Mouse (Mus musculus) spleen, postnatal 14 days (tissue): Measurements from ENCODE around the gene Pbp2.

Experiments
- DNase-seq, 2 experiments: peaks; one replicate each; pipeline ENCODE4 v3.0.0; 2021 to 2022; ENCODE audit warnings: low spot score in 2 of 2

Gene Pbp2

DNA sequence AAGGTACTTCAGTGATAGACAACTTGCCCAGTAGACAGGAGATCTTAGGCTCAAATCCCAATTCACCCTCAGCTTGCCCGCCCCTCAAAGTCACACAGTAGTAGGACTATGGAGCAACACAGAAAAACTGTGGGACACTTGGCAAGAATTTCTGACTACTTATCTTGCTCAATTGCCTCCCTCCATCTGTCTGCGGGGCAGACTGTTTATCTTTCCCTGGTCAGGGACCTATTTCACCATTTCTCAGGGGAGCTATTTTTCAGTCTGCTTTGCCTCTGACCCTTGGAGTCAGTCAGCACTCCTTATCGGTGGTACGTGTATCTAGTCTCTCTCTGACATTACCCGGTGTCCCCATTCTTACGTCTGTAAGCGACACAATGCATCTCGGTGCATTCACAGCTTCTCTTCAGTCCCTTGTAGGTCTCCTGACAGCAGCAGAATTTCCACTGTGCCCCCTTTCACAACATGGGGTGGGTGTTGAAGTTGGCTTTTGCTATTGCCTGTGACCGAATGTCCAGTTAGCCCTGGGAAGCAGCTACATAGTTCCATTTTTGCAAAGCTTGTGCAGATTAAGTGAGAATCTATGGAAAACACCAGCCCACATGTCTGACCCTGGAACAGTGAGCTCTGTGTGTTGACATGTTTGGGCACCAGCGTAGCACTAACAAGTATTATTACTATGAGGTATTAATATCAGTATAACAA is 7.6 kb downstream of the Pbp2 start:
- DNase-seq = no peak

DNA sequence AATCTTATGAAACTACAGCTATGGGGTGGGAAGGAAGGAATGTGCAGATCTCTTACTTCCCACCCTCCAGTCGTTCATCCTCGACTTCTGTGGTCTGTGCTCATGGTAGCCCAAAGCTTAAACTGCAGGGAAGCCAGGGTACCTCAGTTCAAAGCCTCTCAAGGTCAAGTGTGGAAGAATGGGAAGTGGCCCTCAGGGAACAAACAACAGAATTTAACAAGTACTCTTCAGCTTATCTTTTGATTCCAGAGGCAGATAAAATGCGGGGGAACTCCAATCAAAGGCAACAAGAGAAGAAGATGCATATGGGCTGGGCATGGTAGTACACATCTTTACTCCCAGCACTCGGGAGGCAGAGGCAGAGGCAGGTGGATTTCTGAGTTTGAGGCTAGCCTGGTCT is 9.7 kb downstream of the Pbp2 start:
- no peak for DNase-seq

DNA sequence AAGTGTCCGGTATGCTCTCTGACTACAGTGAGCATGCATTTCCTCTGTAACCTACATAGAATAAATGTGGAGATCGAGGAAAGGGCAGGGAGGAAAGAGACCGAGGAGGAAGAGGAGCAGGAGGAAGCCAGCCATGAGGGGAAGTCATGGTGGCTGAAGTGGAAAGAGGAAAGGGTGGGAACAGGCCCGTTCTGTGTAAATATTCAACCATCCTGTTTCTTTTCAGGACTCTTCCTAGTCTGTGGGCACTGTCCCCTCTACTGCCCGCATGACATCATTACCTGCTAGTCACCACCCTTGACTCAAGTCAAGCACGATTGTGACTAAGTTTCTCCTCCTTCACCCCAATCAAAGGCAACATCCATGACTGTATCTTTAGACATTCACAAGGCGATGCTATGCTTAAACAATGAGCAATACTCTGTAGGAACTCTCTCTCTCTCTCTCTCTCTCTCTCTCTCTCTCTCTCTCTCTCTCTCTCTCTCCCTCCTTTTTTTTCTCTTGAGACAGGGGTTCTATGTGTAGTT is 11.1 kb downstream of the Pbp2 start:
- DNase-seq = no peak

DNA sequence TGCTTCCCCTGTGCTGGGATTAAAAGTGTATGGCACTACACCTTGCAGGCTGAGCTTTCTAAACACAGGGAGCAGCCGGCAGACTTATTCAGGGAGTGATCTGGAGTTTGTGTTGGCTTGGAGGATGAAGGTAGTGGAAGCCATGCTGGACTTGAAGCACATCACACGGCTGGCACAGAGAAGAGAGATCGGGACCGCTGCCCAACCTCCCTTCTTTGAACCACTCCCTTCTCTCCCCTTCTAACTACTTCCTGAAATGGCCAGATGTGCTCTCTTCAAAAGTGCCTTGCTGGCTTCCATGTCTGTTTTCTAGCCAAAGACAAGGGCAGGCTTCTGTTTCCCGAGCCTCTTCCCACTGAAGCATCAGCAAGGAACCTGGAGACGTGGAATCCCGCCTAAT is 12.6 kb downstream of the Pbp2 start:
- no peak for DNase-seq

DNA sequence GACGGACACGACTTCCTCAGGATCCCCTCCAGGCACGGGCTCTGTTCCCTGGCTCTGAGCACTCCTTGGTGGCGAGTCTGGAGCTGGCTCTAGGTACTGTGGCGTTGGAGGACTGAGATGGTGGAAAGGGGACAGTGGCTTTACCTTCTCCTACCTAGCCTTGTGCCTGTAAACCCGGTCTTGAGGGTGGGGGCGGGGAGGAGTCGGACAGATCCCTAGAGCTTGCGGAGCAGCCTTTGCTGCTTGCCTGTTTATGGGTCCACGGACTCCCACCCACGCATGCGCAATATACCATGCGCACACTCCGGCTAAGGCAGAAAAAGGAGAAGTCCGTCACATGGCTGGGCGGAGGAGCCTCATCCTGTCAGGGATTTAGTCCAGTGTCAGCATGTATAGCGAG is 13.9 kb downstream of the Pbp2 start:
- peak; percentile 21 to 36 for DNase-seq

DNA sequence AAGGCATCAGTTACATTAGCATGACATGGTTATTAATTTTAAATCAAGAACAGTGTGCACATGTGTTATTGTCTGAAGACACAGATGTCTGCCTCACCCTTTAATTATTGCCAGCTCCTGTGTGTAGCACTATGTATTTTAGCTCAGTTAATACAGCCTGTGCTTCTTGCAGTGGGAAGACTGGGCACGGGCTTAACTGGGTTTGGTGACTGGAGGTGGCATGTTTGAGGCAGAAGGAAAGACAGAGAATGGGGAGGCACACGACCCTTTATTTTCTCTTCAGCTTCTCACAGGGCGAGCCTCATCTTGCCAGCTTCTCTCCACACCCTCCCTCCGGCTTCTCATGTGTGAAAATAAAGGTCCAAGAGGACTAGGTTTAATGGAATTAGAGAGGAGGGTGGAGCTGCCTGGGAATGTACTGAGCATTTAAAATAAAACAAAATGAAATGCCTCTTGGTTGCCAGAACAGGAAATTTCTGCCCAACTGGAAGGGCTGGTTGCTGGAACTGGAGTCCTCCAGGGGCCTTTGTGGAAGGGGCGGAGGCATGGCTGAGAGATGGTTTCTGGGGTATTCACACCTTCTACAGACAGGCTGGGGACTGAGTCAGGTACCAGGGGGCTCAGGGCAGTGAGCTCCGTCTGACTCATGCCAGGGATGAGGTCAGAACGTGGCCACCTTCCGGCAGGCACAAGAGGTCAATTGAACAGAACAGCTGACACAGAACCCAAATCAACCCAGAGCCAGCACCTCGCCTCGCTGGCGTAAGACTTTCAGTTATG is 14.9 kb downstream of the Pbp2 start:
- DNase-seq = no peak

DNA sequence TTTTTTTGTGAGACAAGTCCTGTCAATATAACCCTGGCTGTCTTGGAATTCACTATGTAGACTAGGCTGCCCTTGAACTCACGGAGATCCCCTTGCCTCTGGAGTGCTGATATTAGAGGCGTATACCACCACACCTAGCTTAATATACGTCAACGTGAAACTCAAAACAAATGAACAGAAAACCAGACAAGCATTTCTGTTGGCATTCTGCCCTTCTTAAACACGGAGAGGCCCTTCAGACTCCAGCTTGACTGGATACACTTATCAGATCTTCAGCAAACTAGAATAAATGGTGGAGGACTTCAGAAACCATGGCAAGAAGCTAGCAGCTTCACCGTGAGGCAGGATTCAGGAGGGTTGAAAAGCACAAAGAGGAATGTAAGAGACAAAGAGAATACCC is 16.1 kb downstream of the Pbp2 start:
- no peak for DNase-seq

DNA sequence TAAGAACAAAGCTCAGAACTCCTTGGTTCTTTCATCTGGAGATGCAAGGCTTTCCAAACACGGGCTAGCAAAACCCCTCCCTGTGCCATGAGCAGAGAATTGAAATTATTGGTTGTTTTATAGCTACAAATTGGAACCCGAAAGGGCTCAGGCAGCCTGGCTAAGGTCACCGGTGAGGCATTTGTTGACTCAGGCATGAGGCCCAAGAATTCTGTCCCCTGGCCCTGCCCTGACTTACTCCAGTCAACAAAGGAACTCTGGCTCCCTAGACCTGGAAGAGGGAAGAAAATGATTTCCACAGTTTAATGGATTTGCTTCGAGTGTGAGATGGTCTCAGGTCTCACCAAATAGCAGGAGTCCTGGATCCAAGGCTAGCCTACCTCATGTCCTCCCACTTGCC is 17.8 kb downstream of the Pbp2 start:
- no peak for DNase-seq

DNA sequence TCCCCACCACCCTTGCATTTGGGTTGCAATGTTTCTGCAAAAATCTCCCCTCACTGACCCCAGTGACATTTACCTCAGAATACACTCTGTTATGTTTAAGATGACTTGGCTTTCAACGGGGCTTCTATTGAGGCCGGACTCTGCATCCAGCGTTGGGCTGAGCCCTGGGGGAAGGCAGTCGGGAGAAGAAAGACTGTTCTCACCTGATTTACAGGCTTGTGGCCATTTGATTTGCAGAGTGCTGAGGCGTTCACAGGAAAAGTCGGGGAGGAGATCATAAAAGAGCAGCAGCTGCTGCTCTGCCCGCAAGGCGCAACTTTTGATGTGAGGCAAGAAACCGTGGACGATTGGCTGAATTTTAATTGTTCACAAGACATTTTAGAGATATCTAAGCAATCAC is 30.3 kb downstream of the Pbp2 start:
- DNase-seq = no peak

DNA sequence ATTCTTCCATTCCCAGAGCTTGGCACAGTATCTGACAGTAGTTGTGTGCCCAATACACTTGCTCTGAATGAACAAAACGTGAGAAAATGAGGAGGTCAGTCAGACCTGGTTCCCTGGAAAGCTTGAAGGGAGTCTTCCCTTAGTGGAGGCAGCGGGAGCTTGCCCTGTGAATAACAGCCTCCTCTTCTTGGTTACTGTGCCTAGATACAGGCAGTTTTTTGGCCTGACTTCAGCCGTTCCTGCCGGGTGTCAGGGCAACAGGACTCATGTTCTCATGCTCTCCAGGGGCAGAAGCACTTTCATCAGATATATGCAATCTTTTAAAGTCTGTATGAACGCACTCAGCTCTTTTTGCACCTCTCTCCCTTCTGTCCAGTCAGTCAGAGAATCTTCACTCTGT is 30.9 kb downstream of the Pbp2 start:
- DNase-seq = no peak

DNA sequence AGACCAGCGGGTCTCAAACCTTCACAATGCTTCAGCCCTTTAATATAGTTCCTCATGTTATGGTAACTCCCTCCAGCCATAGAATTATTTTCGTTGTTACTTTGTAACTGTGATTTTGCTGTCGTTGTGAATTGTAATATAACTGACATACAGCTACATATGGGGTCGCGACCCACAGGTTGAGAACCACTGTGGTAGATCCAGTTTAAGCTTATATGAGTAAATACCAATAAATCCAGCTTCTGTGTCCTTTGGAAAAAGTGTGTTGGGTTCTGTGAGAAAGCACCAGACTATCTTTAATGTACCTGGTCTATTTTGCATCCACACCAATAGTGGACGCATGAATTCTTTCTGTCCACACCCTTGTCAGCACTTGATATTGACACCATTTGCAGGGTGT is 31.9 kb downstream of the Pbp2 start:
- DNase-seq = no peak

DNA sequence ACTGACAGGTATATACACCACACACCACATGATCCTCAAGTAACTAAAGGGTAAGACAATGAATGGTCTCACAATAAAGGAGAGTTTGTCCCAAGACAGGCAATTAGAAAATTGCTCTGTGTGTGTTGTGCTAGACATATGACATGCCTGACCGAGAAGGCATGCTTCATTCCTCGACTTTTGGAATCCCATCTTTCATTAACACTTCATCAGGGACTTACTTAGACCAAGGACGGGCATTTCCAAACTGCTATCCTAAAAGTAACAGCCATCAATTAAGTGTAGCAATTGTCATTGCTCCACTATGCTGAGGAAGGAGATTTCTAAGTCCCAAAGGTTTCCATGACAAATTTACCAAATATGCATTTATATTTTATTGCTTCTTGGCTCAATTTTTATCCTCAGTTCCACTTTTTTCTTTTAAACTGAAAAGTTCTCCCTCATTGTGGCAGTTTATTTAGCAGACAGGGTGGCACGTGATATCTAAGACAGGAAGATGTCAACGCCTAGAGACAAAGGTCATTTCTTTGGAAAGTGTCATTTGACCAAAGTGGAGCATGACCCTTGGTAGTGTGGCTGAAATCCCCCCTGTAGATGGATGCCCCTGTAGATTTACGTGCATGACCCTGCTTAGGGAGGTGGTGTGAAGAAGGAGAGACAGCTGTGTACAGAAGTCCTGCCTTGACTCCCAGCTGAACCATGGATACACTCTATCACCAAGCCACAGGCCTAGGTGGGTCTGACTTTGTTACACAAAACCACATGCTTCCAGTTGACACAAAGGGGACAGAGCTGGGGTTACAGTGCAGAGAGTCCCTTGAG is 33.5 kb downstream of the Pbp2 start:
- no peak for DNase-seq

DNA sequence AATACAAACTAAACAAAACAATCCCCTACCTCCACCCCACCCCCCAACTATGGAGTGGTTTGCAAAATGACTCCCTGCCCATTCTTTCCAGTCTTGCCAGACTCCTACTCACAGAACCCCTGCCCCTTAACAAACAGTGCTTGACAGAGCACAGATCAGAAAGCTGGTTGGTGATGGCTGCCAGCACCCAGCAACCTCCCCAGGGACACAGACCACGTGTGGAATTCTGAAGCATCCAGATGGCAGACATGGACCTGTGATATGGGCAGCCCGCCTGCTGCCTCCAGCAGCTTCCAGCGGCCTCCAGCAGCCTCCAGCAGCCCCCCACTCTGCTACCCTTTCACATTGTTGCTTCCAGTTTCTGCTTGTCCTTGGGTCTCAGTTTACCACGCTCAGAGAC is 35.0 kb downstream of the Pbp2 start:
- no peak for DNase-seq

DNA sequence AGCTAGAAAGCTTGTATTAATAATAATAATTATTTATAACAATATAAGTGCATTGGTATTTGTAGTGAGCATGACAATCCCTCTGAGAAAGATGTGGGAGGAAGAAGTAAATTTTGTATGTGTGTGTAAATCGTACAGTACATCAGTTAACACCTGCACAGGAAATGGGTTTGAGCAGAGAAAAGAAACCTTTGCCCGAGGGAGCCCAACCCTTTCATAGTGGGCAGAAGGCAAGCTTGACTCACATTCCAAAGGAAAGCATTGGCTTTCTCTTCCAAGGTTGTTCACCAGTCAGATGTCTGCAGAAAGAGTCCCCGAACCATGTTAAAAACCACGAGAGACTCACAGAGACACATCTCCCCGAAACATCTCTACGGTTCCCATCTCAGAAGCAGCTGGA is 37.1 kb downstream of the Pbp2 start:
- no peak for DNase-seq

DNA sequence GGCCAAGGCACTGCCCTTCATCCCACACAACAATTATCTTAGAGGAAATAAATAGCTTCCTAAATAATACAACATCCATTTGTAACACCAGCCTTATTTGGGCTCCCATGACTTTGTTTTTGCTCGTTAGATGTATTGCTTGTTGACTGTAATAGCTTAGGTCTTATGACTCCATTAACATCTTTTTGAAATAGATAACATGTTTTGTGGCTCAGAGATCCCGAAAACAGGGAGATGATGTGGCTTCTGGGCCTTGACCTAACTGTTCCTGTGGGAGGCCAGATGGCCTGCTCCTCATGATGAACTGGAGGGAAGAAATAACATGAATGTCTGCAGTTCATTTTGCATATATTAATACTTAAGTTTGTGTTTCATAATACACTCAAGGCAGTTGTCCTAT is 38.4 kb downstream of the Pbp2 start:
- DNase-seq = no peak

DNA sequence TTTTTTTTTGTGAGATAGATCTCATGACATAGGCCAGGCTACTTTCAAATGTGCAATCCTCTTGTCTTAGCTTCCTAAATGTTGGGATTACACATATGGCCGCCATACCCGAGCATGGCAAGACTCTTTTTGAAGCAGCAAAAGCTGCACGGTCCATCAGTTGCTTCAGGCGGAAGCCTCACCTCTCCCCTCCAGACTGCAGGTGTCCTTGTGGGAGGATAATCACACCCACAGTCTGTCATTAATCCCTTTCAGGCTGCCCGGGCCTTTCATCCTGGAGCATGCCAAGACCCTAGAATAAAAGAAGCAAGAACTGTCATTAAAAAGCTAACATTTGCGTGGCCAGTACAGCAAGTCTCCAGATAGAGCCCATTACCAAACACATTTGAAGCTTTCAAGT is 40.6 kb downstream of the Pbp2 start:
- no peak for DNase-seq

DNA sequence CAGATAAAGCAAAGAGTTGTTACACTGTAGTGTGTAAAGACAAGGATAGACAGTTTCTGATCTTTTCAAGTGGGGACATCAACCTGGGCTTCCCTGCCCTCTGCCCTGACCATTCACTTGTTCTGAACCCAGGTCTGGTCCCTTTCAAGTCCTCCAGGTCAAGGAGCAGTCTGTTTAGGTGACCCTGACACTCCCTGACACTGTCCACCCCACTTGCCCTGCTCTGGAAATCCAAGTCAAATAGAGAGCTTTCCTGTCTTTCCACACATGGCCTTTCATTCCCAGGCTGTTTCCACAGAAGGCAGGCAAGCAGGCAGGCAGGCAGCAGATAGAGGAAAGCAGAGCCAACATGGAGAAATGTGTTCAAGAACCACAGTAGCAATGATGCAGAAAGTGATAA is 41.8 kb downstream of the Pbp2 start:
- no peak for DNase-seq

DNA sequence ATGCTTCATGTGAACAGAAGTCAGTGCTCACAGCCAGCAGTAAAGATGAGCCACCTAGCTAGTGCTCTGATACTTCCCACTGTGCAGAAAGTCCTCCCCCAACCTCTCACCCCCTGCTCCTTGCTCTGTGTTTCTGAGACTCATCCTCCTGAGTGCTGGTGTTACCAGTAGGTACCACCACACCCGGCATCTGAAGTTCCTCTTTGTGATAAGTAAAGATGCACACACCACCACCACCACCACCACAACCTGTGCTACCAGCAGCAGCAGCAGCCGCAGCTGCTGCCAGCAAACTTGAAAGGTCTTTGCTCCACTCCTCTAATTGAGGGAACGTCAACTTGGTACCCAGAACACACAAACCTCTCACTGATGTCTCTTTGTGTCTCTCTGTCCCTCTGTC is 43.0 kb downstream of the Pbp2 start:
- DNase-seq = no peak

DNA sequence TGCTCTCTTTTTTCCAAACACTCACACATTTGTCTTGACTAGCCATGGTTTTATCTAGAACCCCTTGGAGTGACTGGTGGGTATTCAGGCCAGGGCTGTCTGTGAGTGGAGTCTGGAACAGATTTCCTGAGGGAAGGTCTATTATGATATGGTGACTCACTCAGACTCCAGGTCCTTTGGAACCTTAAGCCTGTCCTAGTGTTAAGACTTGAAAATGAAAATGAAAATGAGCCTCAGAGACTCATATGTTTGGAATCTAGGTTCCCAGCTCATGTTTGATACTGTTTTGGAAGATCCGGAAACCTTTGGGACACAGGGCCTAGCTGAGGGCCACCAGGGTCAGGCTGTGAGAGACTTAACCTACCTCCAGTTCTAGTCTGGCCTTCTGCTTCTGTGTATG is 44.1 kb downstream of the Pbp2 start:
- DNase-seq = no peak

DNA sequence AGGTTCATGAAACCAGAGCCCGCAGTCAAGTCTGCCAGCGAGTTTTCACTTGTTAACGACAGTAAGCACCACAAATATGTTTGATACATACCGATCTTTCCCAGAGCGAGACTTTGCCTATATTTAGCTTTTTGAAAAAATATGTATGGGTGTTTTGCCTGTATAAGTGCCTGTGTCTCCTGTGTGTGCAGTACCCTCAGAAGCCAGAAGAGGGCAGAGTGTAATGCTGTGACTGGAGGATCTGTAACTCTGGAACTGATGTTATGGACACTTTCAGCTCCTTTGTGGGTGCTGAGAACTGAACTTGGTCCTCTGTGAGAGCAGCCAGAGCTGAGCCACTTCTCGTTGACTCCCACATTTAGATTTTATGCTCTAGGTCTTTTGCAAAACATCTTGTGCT is 46.1 kb downstream of the Pbp2 start:
- no peak for DNase-seq

DNA sequence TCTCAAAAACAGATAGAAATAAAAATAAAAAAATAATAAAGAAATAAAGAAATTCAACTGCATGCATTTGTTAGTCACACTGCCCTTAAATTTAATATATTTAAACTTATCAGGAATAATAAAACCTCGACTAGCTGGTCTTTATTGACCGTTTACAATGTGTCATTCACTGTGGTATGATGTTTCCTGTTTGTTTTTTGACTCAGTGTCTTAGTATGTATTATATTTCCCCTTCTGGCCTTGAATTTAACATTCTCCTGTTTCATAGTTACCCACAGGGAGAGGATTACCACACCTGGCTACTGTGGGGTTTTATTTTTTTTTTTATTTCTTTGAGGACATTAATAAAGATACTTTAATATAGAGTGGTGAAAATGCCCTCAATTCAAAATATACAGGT is 47.6 kb downstream of the Pbp2 start:
- DNase-seq = no peak

DNA sequence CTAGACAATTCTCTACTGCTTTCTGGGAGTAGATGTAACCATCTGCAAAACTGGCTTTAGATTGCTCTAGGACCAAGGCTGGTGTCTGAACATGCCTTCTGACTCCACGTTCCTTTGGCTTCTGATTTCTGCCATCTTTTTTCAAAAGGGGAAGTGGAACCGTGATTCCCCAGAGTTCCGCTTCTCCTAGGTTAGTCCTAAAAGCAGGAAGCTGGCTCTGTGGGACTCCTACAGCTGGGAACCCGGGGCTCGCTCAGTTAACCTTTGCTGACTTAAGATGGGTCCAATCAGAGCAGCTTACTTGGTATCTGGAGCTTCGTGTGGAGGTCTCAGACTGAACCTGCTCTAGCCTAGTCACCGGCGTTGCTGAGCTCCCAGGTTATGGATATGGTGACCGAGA is 49.1 kb downstream of the Pbp2 start:
- no peak for DNase-seq

DNA sequence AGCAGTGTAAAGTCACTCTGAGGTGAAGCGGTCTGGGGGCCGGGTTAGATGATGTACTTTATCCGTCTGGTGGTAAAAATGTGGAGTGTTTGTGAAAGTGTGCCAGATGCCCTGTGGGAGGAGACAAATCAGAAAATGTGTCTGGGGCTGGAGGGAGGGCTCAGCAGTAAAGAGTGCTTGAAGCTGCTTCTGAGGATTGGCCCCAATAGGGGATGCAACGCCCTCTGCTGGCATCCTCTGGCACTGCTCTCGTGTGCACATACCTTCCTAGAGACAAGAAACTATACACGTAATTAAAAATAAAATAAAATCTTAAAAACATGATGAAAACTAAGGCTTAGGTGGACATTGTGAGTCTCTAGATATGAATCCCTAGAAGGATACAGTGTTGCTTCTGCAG is 49.8 kb downstream of the Pbp2 start:
- no peak for DNase-seq
